Mouse (Mus musculus) midbrain, postnatal 0 days (tissue): ENCODE measurements at regions not wholly inside any gene's neighbourhood (a gene's known extent, or its start where the extent isn't known, plus 50 kb on each side); places are given as distances from the start of the nearest gene placed in this dataset.

ENCODE experiments used
- ATAC-seq: fragments of 200-750 bp; cut with Nextera tagmentation; 2 replicates; pipeline ENCODE4 v1.8.0; 2017; ENCODE audit warnings: moderate number of reproducible peaks, mild to moderate bottlenecking, moderate TSS enrichment, moderate library complexity; ENCODE audit not compliant: low FRiP score
- DNase-seq: peaks from one replicate; pipeline ENCODE4 v3.0.0-alpha.2; 2015; ENCODE audit warnings: low spot score
- H3K27ac ChIP-seq: fragments of 300-500 bp; sonication (generic); 2 replicates; pipeline ENCODE4 v1.5.1; 2014; ENCODE audit warnings: low read depth, mild to moderate bottlenecking, low read length, mixed read lengths
- H3K27me3 ChIP-seq: fragments of 300-500 bp; sonication (generic); 2 replicates; pipeline ENCODE4 v1.6.1; 2014; ENCODE audit warnings: low read length, control low read depth, mixed read lengths; ENCODE audit not compliant: insufficient read depth
- H3K36me3 ChIP-seq: fragments of 300-500 bp; sonication (generic); 2 replicates; pipeline ENCODE4 v1.6.1; 2014; ENCODE audit warnings: low read length, control low read depth, mixed read lengths; ENCODE audit not compliant: insufficient read depth
- H3K4me1 ChIP-seq: fragments of 300-500 bp; sonication (generic); 2 replicates; pipeline ENCODE4 v1.6.1; 2014; ENCODE audit warnings: mild to moderate bottlenecking, control low read depth, antibody characterized with exemption, low read length, mixed read lengths; ENCODE audit not compliant: insufficient read depth
- H3K4me2 ChIP-seq: fragments of 300-500 bp; sonication (generic); 2 replicates; pipeline ENCODE4 v1.6.1; 2014; ENCODE audit warnings: low read depth, mild to moderate bottlenecking, low read length, mixed read lengths; ENCODE audit not compliant: poor library complexity, severe bottlenecking
- H3K4me3 ChIP-seq: fragments of 300-500 bp; sonication (generic); 2 replicates; pipeline ENCODE4 v1.5.1; 2014; ENCODE audit warnings: low read depth, mild to moderate bottlenecking, low read length, moderate library complexity
- H3K9ac ChIP-seq: fragments of 300-500 bp; sonication (generic); replicated peaks from 2 replicates; pipeline ENCODE4 v1.6.1; 2014; ENCODE audit warnings: mild to moderate bottlenecking, low read length, moderate library complexity, mixed read lengths; ENCODE audit not compliant: poor library complexity, severe bottlenecking
- H3K9me3 ChIP-seq: fragments of 300-500 bp; sonication (generic); 2 replicates; pipeline ENCODE4 v1.6.1; 2016; ENCODE audit warnings: low read length, control low read depth
- CTCF ChIP-seq: IDR thresholded peaks from 2 replicates; pipeline ENCODE4 v1.5.1; 2016; ENCODE audit warnings: antibody characterized with exemption, mild to moderate bottlenecking
- WGBS: fragments of 180-500 bp; shearing (Covaris S2); extraction: QIAGEN DNeasy Blood & Tissue Kit; methylation state at CpG from one replicate; pipeline ENCODE4 v1.1.7; 2014; 5-methylcytosine and 5-hydroxymethylcytosine counted together

- Histone ChIP-seq H3K36me3 (no peaks in the 10 kb centered on the region), H3K27ac (no peak overlapping the region), H3K4me3 (no peak overlapping the region), H3K9ac (no peak overlapping the region), H3K27me3 (no peaks in the 10 kb centered on the region), H3K4me1 (no peaks in the 10 kb centered on the region), H3K9me3 (no peaks in the 10 kb centered on the region), H3K4me2 (no peak overlapping the region)
- no peak for ATAC-seq
- no peak for TF ChIP-seq CTCF
- no peak for DNase-seq
Measured at GRCm38 (mm10) chr1:13873925-13874324, 2219.2 kb downstream of the 4930444P10Rik start.

- H3K4me3 ChIP-seq: no peak overlapping the region
- H3K9me3 ChIP-seq: no peaks in the 10 kb centered on the region
- no peak for ATAC-seq
Measured at GRCm38 (mm10) chr1:13872536-13872935, 2220.6 kb downstream of the 4930444P10Rik start.

DNA sequence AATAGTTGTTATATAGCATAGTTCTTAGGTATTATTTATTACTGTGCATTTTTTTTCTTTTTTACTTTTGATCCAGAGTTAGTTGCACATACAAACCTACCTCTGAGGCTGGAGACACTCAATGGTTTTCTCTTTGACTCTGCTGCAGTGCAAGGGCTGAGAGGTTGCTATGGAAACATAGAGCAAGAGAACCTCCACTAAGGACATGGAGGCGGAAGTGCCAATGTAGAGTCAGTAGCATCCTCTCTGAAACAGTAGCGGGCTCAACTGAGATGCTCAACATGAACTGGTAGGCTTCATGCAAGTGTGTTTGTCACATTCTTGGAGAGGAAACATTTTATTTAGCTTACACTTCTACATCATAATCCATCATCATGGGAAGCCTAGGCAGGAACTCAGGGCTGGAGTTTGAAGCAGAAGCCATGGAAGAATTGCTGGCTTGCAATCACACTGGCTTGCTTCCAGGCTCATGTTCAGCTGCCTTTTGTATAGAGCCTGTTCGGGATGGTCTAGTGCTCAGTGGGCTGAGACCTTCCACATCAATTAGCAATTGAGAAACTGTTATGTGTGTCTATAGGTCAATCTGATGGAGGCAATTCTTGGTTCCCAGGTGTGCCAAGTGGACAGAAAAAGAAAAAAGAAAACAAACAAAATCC lies 2222.4 kb downstream of the 4930444P10Rik start:
- ATAC-seq (peak; percentile 70; the same call in 1 of the 2 replicates), DNase-seq (peak; percentile 55)
- H3K4me1 ChIP-seq: no peaks in the 10 kb centered on the region
- no peak overlapping the region for H3K4me2 ChIP-seq
- 53% methylated on average over 3 of the region's 3 CpGs for WGBS
- H3K27me3 ChIP-seq: no peaks in the 10 kb centered on the region
- no peak for TF ChIP-seq CTCF
- no peak overlapping the region for H3K27ac ChIP-seq
- no peak overlapping the region for H3K9ac ChIP-seq
- H3K36me3 ChIP-seq: no peaks in the 10 kb centered on the region
- H3K4me3 ChIP-seq: no peak overlapping the region
- H3K9me3 ChIP-seq: no peaks in the 10 kb centered on the region

More at GRCm38 (mm10) chr1:13872536-13872935, 2220.6 kb downstream of the 4930444P10Rik start:
- no peaks in the 10 kb centered on the region for H3K4me1 ChIP-seq
- DNase-seq: no peak
- no peaks in the 10 kb centered on the region for H3K27me3 ChIP-seq
- no peak for TF ChIP-seq CTCF
- no peak overlapping the region for H3K9ac ChIP-seq
- H3K27ac ChIP-seq: no peak overlapping the region
- H3K36me3 ChIP-seq: no peaks in the 10 kb centered on the region
- no peak overlapping the region for H3K4me2 ChIP-seq

GRCm38 (mm10) chr1:13865713-13866112 lies 2227.4 kb downstream of the 4930444P10Rik start:
- Histone ChIP-seq H3K27me3 (no peaks in the 10 kb centered on the region), H3K4me1 (no peaks in the 10 kb centered on the region), H3K9me3 (no peaks in the 10 kb centered on the region), H3K9ac (no peak overlapping the region), H3K4me3 (no peak overlapping the region), H3K27ac (no peak overlapping the region), H3K4me2 (no peak overlapping the region), H3K36me3 (no peaks in the 10 kb centered on the region)
- no peak for DNase-seq
- no peak for ATAC-seq
- no peak for TF ChIP-seq CTCF

DNA sequence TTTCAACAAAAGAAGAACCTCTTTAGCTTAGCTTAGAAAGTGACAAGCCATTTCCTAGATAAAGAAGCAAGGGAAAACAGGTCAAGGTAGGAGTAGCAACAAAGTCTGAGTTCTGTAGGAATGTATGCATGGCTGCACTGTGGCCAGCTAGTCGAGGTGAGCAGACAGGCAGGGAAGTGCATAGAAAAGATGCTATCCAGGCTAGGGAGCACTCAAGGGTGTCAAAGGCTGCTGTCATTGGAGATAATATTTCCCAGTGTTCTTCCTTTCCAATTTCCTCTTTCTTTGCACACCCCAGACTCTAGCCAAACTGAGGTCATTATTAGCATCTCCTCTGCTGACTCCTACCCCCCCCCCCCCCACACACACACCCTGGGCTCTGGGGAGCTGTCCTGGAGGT lies 2229.4 kb downstream of the 4930444P10Rik start:
- TF ChIP-seq CTCF: no peak
- no peaks in the 10 kb centered on the region for H3K27me3 ChIP-seq
- DNase-seq (no peak), ATAC-seq (no peak)
- no peak overlapping the region for H3K27ac ChIP-seq
- WGBS: 29% methylated on average over 1 of the region's 1 CpGs
- H3K9me3 ChIP-seq: no peaks in the 10 kb centered on the region
- H3K9ac ChIP-seq: no peak overlapping the region
- no peaks in the 10 kb centered on the region for H3K36me3 ChIP-seq
- no peak overlapping the region for H3K4me2 ChIP-seq
- H3K4me3 ChIP-seq: no peak overlapping the region
- no peaks in the 10 kb centered on the region for H3K4me1 ChIP-seq

DNA sequence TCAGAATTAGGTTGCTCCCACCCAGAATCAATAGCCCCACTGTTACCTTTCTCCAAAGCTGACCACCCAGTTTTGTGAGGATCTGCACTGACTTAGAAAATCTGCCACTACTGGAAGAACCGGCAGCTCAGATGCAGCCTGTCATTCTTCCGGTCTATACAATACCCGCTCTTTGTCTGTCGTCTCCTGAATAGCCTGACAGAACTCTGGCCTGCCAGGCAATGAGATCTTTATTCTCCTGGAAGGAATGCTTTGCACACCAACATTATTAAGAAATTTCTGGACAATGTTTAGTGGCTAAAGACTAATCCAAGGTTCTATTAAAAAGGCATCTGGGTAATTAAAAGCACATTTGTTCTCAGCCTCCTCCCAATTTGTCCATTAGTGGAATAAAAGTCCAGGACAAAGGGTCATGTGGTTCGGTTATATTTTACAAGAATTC lies 2232.0 kb downstream of the 4930444P10Rik start:
- no peak for ATAC-seq
- no peak for DNase-seq
- WGBS: 25% methylated on average over 5 of the region's 5 CpGs

More for the DNA sequence above, 2232.0 kb downstream of the 4930444P10Rik start:
- Histone ChIP-seq H3K4me1 (no peaks in the 10 kb centered on the region), H3K36me3 (no peaks in the 10 kb centered on the region), H3K4me2 (no peak overlapping the region), H3K4me3 (no peak overlapping the region), H3K27me3 (no peaks in the 10 kb centered on the region), H3K27ac (no peak overlapping the region), H3K9me3 (no peaks in the 10 kb centered on the region), H3K9ac (no peak overlapping the region)
- no peak for TF ChIP-seq CTCF
